Mouse (Mus musculus) gastrocnemius, postnatal 36 days (tissue): ENCODE measurements around the gene Pxn. TPM values are rescaled to one million over a fixed set of nuclear protein-coding genes. Genes with fewer than 3 reads are reported as not detected.
"Not testable (repeated sequence)": the region's sequence is repeated elsewhere in the genome, so short reads cannot be mapped to it uniquely, and the experiment has no call there.

ENCODE experiments used
- DNase-seq, 2 experiments: peaks; one replicate each; pipeline ENCODE4 v3.0.0; 2022
- intact Hi-C: fragments of 180-260 bp; cut with DNase I; formaldehyde crosslinking; loops from one replicate; pipeline ENCODE4 v1.15.1; 2025
- total RNA-seq, 2 experiments: library from RNA; stranded (reverse); gene quantifications; 2 replicates each; pipeline ENCODE4 v1.2.3; 2021

Gene Pxn
- total RNA-seq, 2 experiments from 2014 or later = 78.1 to 80.7 TPM

- intact Hi-C loops = loop anchor here (5.0 kb wide), 1 partner anchor 50 kb away; the partner anchor contains the start of gene Rplp0
- DNase-seq = no peak
Measured at GRCm38 (mm10) chr5:115507267-115507980, 948 bp downstream of the Pxn start.

- intact Hi-C loops = loop anchor here (5.0 kb wide), 1 partner anchor 49 kb away; the partner anchor contains the start of gene Rplp0
- peak in 1 of 2 experiments; percentile 33 for DNase-seq
Measured at GRCm38 (mm10) chr5:115507981-115508858, 1.7 kb downstream of the Pxn start.

GRCm38 (mm10) chr5:115508859-115509147 lies 2.3 kb downstream of the Pxn start:
- intact Hi-C loops = loop anchor here (5.0 kb wide), 1 partner anchor 48 kb away; the partner anchor contains the start of gene Rplp0
- peak; percentile 58 to 65 for DNase-seq

- DNase-seq = peak; percentile 46 to 52
- intact Hi-C loops = loop anchor here (5.0 kb wide), 1 partner anchor 48 kb away; the partner anchor contains the start of gene Rplp0
Measured at GRCm38 (mm10) chr5:115509321-115509761, 2.9 kb downstream of the Pxn start.

GRCm38 (mm10) chr5:115509790-115510689 lies 3.6 kb downstream of the Pxn start:
- no peak for DNase-seq
- intact Hi-C loops = loop anchor here (2.0 to 5.0 kb wide), 2 partner anchors 19 to 47 kb away; partner anchors contain the start of gene Rplp0

GRCm38 (mm10) chr5:115512375-115512774 lies 5.9 kb downstream of the Pxn start:
- DNase-seq = no peak
- intact Hi-C loops = no loop called here

- intact Hi-C loops = no loop called here
- DNase-seq = no peak
Measured at GRCm38 (mm10) chr5:115513246-115513645, 6.8 kb downstream of the Pxn start.

- intact Hi-C loops = no loop called here
Measured at GRCm38 (mm10) chr5:115513721-115514120, 7.2 kb downstream of the Pxn start.

GRCm38 (mm10) chr5:115514346-115514745 lies 7.9 kb downstream of the Pxn start:
- intact Hi-C loops = no loop called here
- DNase-seq = no peak

More at GRCm38 (mm10) chr5:115513721-115514120, 7.2 kb downstream of the Pxn start:
- no peak for DNase-seq

- DNase-seq = peak; percentile 60 to 67
- intact Hi-C loops = no loop called here
Measured at GRCm38 (mm10) chr5:115514896-115515587, 8.6 kb downstream of the Pxn start.

- intact Hi-C loops = no loop called here
- no peak for DNase-seq
Measured at GRCm38 (mm10) chr5:115516081-115516907, 9.8 kb downstream of the Pxn start.

GRCm38 (mm10) chr5:115516908-115517307 lies 10.4 kb downstream of the Pxn start:
- intact Hi-C loops = no loop called here
- DNase-seq = no peak

GRCm38 (mm10) chr5:115517501-115517900 lies 11.0 kb downstream of the Pxn start:
- intact Hi-C loops = no loop called here
- DNase-seq = no peak

- DNase-seq, intact Hi-C loops: not testable (repeated sequence)
Measured at GRCm38 (mm10) chr5:115518214-115518613, 11.7 kb downstream of the Pxn start.

- no peak for DNase-seq
- intact Hi-C loops = no loop called here
Measured at GRCm38 (mm10) chr5:115520325-115520869, 13.9 kb downstream of the Pxn start.

- DNase-seq = no peak
- intact Hi-C loops = no loop called here
Measured at GRCm38 (mm10) chr5:115521553-115522461, 15.3 kb downstream of the Pxn start.

- intact Hi-C loops = no loop called here
- no peak for DNase-seq
Measured at GRCm38 (mm10) chr5:115522531-115522930, 16.1 kb downstream of the Pxn start.
